Mouse (Mus musculus) liver, adult 2 months (tissue): ENCODE measurements at regions not wholly inside any gene's neighbourhood (a gene's known extent, or its start where the extent isn't known, plus 50 kb on each side); places are given as distances from the start of the nearest gene placed in this dataset.

Experiments
- DNase-seq: peaks from one replicate; pipeline ENCODE4 v3.0.0-alpha.2; 2011; ENCODE audit warnings: low read depth, low spot score; ENCODE audit errors: extremely low read depth
- H3K27ac ChIP-seq: fragments of 200-500 bp; replicated peaks from 2 replicates; pipeline ENCODE4 v1.5.1; 2012; ENCODE audit warnings: low read depth, mild to moderate bottlenecking, control low read depth, inconsistent platforms, low read length; ENCODE audit not compliant: insufficient read depth
- H3K27me3 ChIP-seq: fragments of 200-500 bp; 2 replicates; pipeline ENCODE4 v1.6.1; 2012; ENCODE audit warnings: mild to moderate bottlenecking, moderate library complexity, low read length, inconsistent platforms; ENCODE audit not compliant: control insufficient read depth, insufficient read depth
- H3K36me3 ChIP-seq: fragments of 200-500 bp; 2 replicates; pipeline ENCODE4 v1.6.1; 2012; ENCODE audit warnings: low read length, inconsistent platforms; ENCODE audit not compliant: control insufficient read depth, insufficient read depth
- H3K4me1 ChIP-seq: fragments of 200-500 bp; 2 replicates; pipeline ENCODE4 v1.6.1; 2011; ENCODE audit warnings: low read length; ENCODE audit not compliant: control insufficient read depth, insufficient read depth
- H3K4me3 ChIP-seq: fragments of 200-500 bp; 2 replicates; pipeline ENCODE4 v1.5.1; 2011; ENCODE audit warnings: low read depth, mild to moderate bottlenecking, control low read depth, low read length, moderate library complexity; ENCODE audit not compliant: insufficient read depth
- H3K79me2 ChIP-seq: fragments of 200-500 bp; 2 replicates; pipeline ENCODE4 v1.6.1; 2012; ENCODE audit warnings: inconsistent platforms, mild to moderate bottlenecking, low read length, moderate library complexity; ENCODE audit not compliant: control insufficient read depth, insufficient read depth
- H3K9ac ChIP-seq: fragments of 200-500 bp; 2 replicates; pipeline ENCODE4 v1.6.1; 2012; ENCODE audit warnings: low read depth, mild to moderate bottlenecking, control low read depth, inconsistent platforms, low read length
- CTCF ChIP-seq: fragments of 200-500 bp; IDR thresholded peaks from 2 replicates; pipeline ENCODE4 v1.5.1; 2011; ENCODE audit warnings: low read depth, low read length, control low read depth
- POLR2A ChIP-seq: fragments of 200-500 bp; IDR thresholded peaks from 2 replicates; pipeline ENCODE4 v1.6.1; 2011; ENCODE audit warnings: low read length, control low read depth; ENCODE audit not compliant: insufficient read depth; ENCODE audit errors: extremely low read depth
- WGBS: fragments of 180-500 bp; shearing (Covaris S2); methylation state at CpG from one replicate; pipeline ENCODE4 v1.1.7; 2018; 5-methylcytosine and 5-hydroxymethylcytosine counted together

- H3K36me3 ChIP-seq, result no peaks in the 10 kb centered on the region
- DNase-seq, result no peak
- TF ChIP-seq POLR2A (no peak), CTCF (no peak)
- H3K4me3 ChIP-seq, result no peak overlapping the region
- H3K27me3 ChIP-seq, result no peaks in the 10 kb centered on the region
- no peaks in the 10 kb centered on the region for H3K79me2 ChIP-seq
- H3K9ac ChIP-seq, result no peak overlapping the region
- no peak overlapping the region for H3K27ac ChIP-seq
- 37% methylated on average over 4 of the region's 4 CpGs for WGBS
- no peaks in the 10 kb centered on the region for H3K4me1 ChIP-seq
Measured at GRCm38 (mm10) chr10:44857444-44857843, 209.6 kb upstream of the Prep start.

DNA sequence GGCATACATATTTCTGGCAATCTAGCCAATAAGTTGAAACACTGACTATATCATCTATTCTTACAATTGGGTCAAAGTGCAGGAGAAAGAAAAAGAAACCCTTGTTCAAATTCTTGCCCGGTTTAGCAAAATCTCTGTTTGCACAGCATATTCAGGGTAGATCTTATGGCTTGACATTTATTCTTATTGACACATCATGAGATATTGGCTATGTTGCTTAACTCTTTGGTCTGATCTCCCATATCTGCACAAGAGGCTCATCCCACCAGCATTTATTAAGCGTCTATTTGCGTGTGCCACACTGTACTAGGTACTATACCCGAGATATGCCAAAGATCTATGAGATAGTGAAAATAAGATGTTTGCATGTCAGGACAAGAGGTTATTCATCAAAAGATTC, 212.9 kb upstream of the Prep start:
- WGBS, result 95% methylated on average over 4 of the region's 4 CpGs
- no peak for TF ChIP-seq POLR2A
- H3K4me1 ChIP-seq, result no peaks in the 10 kb centered on the region

GRCm38 (mm10) chr10:44849016-44849415, 218.0 kb upstream of the Prep start:
- 70% methylated on average over 4 of the region's 4 CpGs for WGBS
- no peak for TF ChIP-seq POLR2A
- no peak for TF ChIP-seq CTCF
- no peak overlapping the region for H3K4me3 ChIP-seq
- no peaks in the 10 kb centered on the region for H3K4me1 ChIP-seq
- H3K79me2 ChIP-seq, result no peaks in the 10 kb centered on the region
- H3K27ac ChIP-seq, result no peak overlapping the region
- H3K36me3 ChIP-seq, result no peaks in the 10 kb centered on the region
- H3K27me3 ChIP-seq, result no peaks in the 10 kb centered on the region
- DNase-seq, result no peak
- no peak overlapping the region for H3K9ac ChIP-seq

More for the DNA sequence above, 212.9 kb upstream of the Prep start:
- DNase-seq, result no peak
- Histone ChIP-seq H3K27me3 (no peaks in the 10 kb centered on the region), H3K36me3 (no peaks in the 10 kb centered on the region), H3K9ac (no peak overlapping the region), H3K4me3 (no peak overlapping the region), H3K27ac (no peak overlapping the region), H3K79me2 (no peaks in the 10 kb centered on the region)

DNA sequence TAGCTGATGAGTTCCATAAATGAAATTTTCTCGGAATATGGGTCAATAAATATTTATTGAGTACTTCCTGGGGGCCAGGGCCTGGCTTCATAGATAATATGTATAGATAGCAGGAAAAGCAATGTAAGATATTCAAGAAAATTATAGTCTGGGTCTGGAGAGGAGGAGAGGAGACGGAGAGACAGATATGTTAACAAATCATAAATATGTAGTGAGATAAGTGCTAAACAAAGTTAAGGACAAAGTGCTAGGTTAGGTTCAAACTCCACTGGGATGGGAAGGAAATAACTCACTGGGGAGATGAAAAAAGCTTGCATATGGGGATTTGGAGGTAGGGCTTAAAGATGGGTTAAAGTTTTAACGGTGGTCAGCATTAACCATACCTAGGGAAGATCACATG, 220.2 kb upstream of the Prep start:
- no peak overlapping the region for H3K4me3 ChIP-seq
- no peak overlapping the region for H3K9ac ChIP-seq
- no peaks in the 10 kb centered on the region for H3K79me2 ChIP-seq
- no peak for DNase-seq
- no peak overlapping the region for H3K27ac ChIP-seq
- no peaks in the 10 kb centered on the region for H3K27me3 ChIP-seq
- WGBS, result 81% methylated on average over 3 of the region's 3 CpGs
- TF ChIP-seq CTCF (no peak), POLR2A (no peak)
- H3K4me1 ChIP-seq, result no peaks in the 10 kb centered on the region
- H3K36me3 ChIP-seq, result no peaks in the 10 kb centered on the region

DNA sequence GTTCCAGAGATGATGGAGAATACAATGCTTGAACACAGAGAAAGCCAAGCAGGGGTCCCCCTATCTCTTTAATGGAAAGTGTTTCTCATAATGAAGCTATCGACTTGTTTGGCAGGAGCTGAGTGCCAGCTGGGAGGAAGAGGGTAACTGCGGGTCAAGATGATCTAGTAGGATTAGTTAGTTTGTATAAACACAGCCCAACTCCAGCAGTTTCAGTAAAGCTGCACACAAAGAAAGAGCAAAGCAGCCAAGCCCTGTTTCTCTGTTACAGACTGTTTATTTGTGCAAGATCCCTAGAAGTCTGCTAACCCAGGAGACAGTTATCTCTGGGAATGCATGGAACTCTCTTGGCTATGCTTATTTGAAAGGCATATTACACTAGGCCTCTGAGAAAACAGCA, 220.9 kb upstream of the Prep start:
- Histone ChIP-seq H3K9ac (no peak overlapping the region), H3K4me1 (no peaks in the 10 kb centered on the region), H3K27me3 (no peaks in the 10 kb centered on the region), H3K36me3 (no peaks in the 10 kb centered on the region), H3K79me2 (no peaks in the 10 kb centered on the region), H3K27ac (no peak overlapping the region), H3K4me3 (no peak overlapping the region)
- TF ChIP-seq CTCF, result no peak
- no peak for TF ChIP-seq POLR2A
- 39% methylated on average over 2 of the region's 2 CpGs for WGBS
- DNase-seq, result no peak

- Histone ChIP-seq H3K4me1 (no peaks in the 10 kb centered on the region), H3K79me2 (no peaks in the 10 kb centered on the region), H3K36me3 (no peaks in the 10 kb centered on the region), H3K9ac (no peak overlapping the region), H3K4me3 (no peak overlapping the region), H3K27ac (no peak overlapping the region), H3K27me3 (no peaks in the 10 kb centered on the region)
- TF ChIP-seq POLR2A, result no peak
- no peak for TF ChIP-seq CTCF
- 63% methylated on average over 2 of the region's 2 CpGs for WGBS
- no peak for DNase-seq
Measured at GRCm38 (mm10) chr10:44840449-44840848, 226.6 kb upstream of the Prep start.
